Mouse (Mus musculus) ovary, adult 2 months (tissue): Measurements from ENCODE around the gene 1700017N19Rik. TPM values are rescaled to one million over a fixed set of nuclear protein-coding genes. Genes with fewer than 3 reads are reported as not detected.

ENCODE experiments used
- polyA plus RNA-seq: library from polyadenylated mRNA; depleted of rRNA; stranded (reverse); fragments of >200 nt; gene quantifications from 2 replicates; pipeline ENCODE4 v1.2.3, GENCODE M21; 2012; rRNA removed

Gene 1700017N19Rik
- not detected in 2 replicates for polyA plus RNA-seq

DNA sequence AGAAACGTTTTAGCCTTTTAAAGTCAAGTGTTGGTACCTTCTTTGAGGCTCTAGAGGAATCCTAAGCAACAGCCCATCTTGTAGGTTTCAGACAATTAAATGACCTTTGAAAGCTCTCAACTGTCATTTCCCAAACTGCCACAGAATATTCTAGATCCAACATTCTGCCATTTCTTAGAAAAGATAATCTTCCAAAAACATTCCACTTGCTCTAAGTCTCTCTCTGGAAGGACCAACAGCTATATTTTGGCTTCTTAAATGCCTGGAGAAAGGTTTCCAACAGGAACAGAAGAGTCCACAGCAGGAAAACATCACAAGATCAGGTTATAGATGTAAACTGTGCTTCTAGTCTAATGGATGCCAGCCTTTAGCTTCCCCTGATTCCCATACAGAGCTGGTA lies at the start of gene 1700017N19Rik, which contains the start of gene 4930430F08Rik:
Gene 1700017N19Rik (plus strand): TSS at position 162 of the 400 bp plus-strand sequence.
Gene 4930430F08Rik (minus strand): TSS at position 101 of the 400 bp plus-strand sequence.

Other genes with a start within 250 kb of the 1700017N19Rik start
- not detected in 2 replicates for gene Gm4302, start 249.6 kb upstream of the 1700017N19Rik start, polyA plus RNA-seq
- not detected in 2 replicates for gene Gm4303, start 244.5 kb upstream of the 1700017N19Rik start, polyA plus RNA-seq
- not detected in 2 replicates for gene Gm4305, start 239.4 kb upstream of the 1700017N19Rik start, polyA plus RNA-seq
- not detected in 2 replicates for gene Gm4307, start 229.1 kb upstream of the 1700017N19Rik start, polyA plus RNA-seq
- gene Gm4312, start 207.9 kb upstream of the 1700017N19Rik start, polyA plus RNA-seq, result not detected in 2 replicates
- 7.0 and 8.7 TPM in 2 replicates for gene Tmtc3, start 103.1 kb upstream of the 1700017N19Rik start, polyA plus RNA-seq
- 0.20 TPM in 2 replicates for gene Cep290, start 102.9 kb upstream of the 1700017N19Rik start, polyA plus RNA-seq
- gene 4930430F08Rik, start 61 bp upstream of the 1700017N19Rik start, polyA plus RNA-seq, result 6.1 and 6.9 TPM in 2 replicates